Mouse (Mus musculus): ENCODE results near the gene Nphp3.

GRCm38 (mm10) chr9:104034231-104034630 is 31.9 kb downstream of the Nphp3 start:
- TF ChIP-seq CTCF (IDR thresholded peaks at IDR 0.05; ENCODE audit: borderline replicate concordance, extremely low read depth, insufficient read depth, insufficient read length): no peak
- no peak for TF ChIP-seq POLR2A (IDR thresholded peaks at IDR 0.05; ENCODE audit: borderline replicate concordance, extremely low read depth, insufficient read depth, insufficient read length, poor library complexity, severe bottlenecking)
